Mouse (Mus musculus) C2C12 (cell line): Measurements from ENCODE around the gene Mtg2. TPM values are rescaled to one million over a fixed set of nuclear protein-coding genes. Genes with fewer than 3 reads are reported as not detected.

Source experiments
- H3K27me3 ChIP-seq: one replicate; pipeline ENCODE4 v1.6.1; 2011; ENCODE audit not compliant: control insufficient read depth, insufficient read depth, insufficient read length
- H3K36me3 ChIP-seq: one replicate; pipeline ENCODE4 v1.6.1; 2011; ENCODE audit not compliant: control insufficient read depth, insufficient read depth
- H3K4me3 ChIP-seq: one replicate; pipeline ENCODE4 v1.5.1; 2011; ENCODE audit warnings: mild to moderate bottlenecking, control low read depth; ENCODE audit not compliant: poor library complexity, insufficient read depth, severe bottlenecking
- H3K79me2 ChIP-seq: one replicate; pipeline ENCODE4 v1.6.1; 2011; ENCODE audit not compliant: control insufficient read depth, insufficient read depth
- H3K79me3 ChIP-seq: one replicate; pipeline ENCODE4 v1.6.1; 2011; ENCODE audit warnings: low read depth, control low read depth
- H3ac ChIP-seq: one replicate; pipeline ENCODE3; 2011; ENCODE audit warnings: low read depth; ENCODE audit not compliant: control insufficient read depth, insufficient read length
- CEBPB ChIP-seq: IDR thresholded peaks from one replicate; pipeline ENCODE4 v1.6.1; 2011; ENCODE audit warnings: low read depth, mild to moderate bottlenecking, control low read depth, moderate library complexity
- CTCF ChIP-seq: IDR thresholded peaks from one replicate; pipeline ENCODE4 v1.5.1; 2011; ENCODE audit not compliant: control insufficient read depth, insufficient read depth, insufficient read length
- FOSL1 ChIP-seq: IDR thresholded peaks from one replicate; pipeline ENCODE4 v1.8.0; 2011; ENCODE audit warnings: mild to moderate bottlenecking, low read length; ENCODE audit not compliant: poor library complexity, insufficient read depth, severe bottlenecking
- MAX ChIP-seq: IDR thresholded peaks from one replicate; pipeline ENCODE4 v1.6.1; 2011; ENCODE audit warnings: mild to moderate bottlenecking, control low read depth
- MYOD1 ChIP-seq: IDR thresholded peaks from one replicate; pipeline ENCODE4 v1.6.1; 2011; ENCODE audit warnings: low read depth; ENCODE audit not compliant: control insufficient read depth, insufficient read length
- MYOG ChIP-seq: IDR thresholded peaks from one replicate; pipeline ENCODE4 v1.6.1; 2011; ENCODE audit not compliant: control insufficient read depth, insufficient read length; ENCODE audit errors: extremely low read depth
- USF1 ChIP-seq: IDR thresholded peaks from one replicate; pipeline ENCODE4 v1.6.1; 2011; ENCODE audit warnings: low read depth, mild to moderate bottlenecking, control low read depth, moderate library complexity
- polyA plus RNA-seq: library from polyadenylated mRNA; unstranded; fragments of >200 nt; fragmentation: generic; extraction: Trizol; gene quantifications from one replicate; pipeline ENCODE4 v1.2.1, GENCODE M21; 2012; ENCODE audit warnings: missing spikeins

Gene Mtg2
- polyA plus RNA-seq, 1 experiment, result 18.0 TPM

DNA sequence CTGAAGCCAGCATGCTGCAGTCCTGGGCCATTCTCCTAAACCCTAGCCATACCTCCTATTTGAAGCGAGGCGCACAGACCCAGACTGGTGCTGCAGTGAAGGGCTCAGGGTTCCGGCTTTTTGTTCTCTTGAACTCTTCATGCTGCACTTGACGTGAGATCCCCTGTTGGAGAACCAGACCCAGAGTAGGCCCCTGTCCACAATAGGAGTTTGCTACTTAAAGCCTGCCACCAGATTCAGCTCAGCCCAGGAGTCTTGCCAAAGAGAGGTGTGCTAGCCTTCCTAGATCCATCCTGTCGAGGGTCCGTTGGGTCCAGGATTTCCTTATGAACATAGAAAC is 44.6 kb upstream of the Mtg2 start:
- Histone ChIP-seq H3K4me3 (peak overlapping the region; percentile 78), H3K36me3 (peaks cover 34% of the 10 kb centered on the region), H3K27me3 (peaks cover 13% of the 10 kb centered on the region), H3K79me3 (peaks cover 36% of the 10 kb centered on the region), H3K79me2 (peaks cover 60% of the 10 kb centered on the region), H3ac (peak overlapping the region; percentile 78)
- TF ChIP-seq FOSL1 (no peak), MYOG (no peak), MAX (no peak)

DNA sequence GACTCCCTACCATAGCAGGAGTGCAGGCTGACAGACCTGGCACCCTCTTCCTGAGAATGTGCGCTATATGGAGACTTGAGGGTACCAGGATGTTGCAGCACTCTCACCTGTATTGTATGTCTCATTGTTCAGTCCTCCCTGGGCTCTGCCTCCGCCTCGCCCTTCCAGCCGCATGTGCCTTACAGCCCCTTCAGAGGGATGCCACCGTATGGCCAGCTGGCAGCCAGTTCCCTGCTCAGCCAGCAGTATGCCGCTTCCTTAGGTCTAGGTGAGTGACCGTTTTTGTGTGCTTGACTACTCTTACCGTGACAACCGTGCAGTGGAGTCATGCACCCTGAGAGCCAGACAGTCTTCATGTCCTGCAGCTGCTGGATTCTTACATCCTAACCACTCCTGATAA is 42.6 kb upstream of the Mtg2 start:
- TF ChIP-seq FOSL1 (no peak), MAX (no peak), CTCF (no peak), USF1 (no peak), MYOG (no peak), MYOD1 (no peak), CEBPB (no peak)
- peaks cover 36% of the 10 kb centered on the region for H3K79me3 ChIP-seq
- no peak overlapping the region for H3K4me3 ChIP-seq
- H3ac ChIP-seq, result no peak overlapping the region
- H3K79me2 ChIP-seq, result peaks cover 70% of the 10 kb centered on the region
- H3K36me3 ChIP-seq, result peaks cover 53% of the 10 kb centered on the region
- H3K27me3 ChIP-seq, result no peaks in the 10 kb centered on the region

DNA sequence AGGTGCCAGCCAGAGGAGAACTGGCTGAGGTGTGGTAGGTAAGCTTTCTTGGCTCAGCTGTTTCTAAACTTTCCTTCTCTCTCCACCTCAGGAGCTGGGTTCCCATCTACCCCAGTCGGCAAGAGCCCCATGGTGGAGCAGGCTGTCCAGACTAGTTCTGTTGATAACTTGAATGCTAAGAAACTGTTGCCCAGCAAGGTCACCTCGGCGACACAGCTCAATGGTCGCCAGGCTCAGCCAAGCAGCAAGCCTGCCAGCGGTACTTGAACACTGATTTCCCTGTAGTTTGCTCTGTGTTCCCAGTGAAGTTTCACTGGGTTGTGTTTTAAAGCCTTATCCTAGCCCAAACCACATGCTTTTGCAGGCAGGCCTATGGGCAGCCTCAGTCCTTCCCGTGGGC is 39.1 kb upstream of the Mtg2 start:
- no peak overlapping the region for H3K4me3 ChIP-seq
- peaks cover 27% of the 10 kb centered on the region for H3K79me3 ChIP-seq
- H3K36me3 ChIP-seq, result peaks cover 81% of the 10 kb centered on the region
- H3ac ChIP-seq, result no peak overlapping the region
- TF ChIP-seq FOSL1 (no peak), MYOD1 (no peak), CEBPB (no peak), CTCF (no peak)
- H3K27me3 ChIP-seq, result no peaks in the 10 kb centered on the region
- peaks cover 60% of the 10 kb centered on the region for H3K79me2 ChIP-seq

DNA sequence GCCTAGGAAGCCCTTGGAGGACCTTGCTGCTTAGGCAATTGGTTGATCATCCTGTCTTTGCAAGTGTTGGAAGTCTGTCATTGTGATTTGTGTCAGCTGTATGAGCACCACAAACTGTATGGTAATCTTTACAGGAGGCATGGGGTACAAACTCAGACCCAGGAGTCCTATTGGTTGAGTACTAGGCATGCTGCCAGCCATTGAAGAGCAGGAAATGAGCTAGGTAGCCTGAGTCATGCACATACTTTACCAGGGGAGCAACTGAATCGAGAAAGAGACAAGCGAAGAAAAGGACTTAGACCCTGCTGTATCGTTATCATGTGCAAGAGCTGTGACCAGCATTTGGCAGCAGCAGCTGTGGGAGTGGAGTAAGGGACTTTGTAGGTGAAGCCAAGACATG is 37.5 kb upstream of the Mtg2 start:
- TF ChIP-seq CTCF (no peak), MYOD1 (peak; percentile 10), FOSL1 (no peak), CEBPB (no peak)
- Histone ChIP-seq H3ac (no peak overlapping the region), H3K79me3 (peaks cover 13% of the 10 kb centered on the region), H3K4me3 (no peak overlapping the region), H3K36me3 (peaks cover 91% of the 10 kb centered on the region), H3K27me3 (no peaks in the 10 kb centered on the region), H3K79me2 (peaks cover 55% of the 10 kb centered on the region)

DNA sequence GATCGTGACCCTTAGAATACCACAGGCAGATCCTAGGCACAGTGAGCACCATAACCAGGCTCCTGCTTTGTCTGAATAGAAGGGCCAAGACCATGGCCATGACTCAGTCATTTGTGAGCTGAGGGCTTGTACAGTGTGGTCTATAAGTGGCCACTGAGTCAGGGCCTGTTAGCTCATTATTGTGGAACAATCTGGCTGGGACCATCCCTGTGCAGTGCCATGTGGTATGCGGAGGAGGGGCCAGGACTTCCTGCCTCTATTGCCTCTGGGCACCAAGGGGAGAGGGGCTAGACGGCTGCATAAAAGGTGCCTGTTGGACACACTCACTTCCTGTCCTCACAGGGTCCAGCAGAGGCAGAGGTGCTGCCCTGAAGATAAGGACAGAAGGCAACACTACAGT is 36.4 kb upstream of the Mtg2 start:
- peaks cover 15% of the 10 kb centered on the region for H3K79me3 ChIP-seq
- no peaks in the 10 kb centered on the region for H3K27me3 ChIP-seq
- peaks cover 91% of the 10 kb centered on the region for H3K36me3 ChIP-seq
- peaks cover 55% of the 10 kb centered on the region for H3K79me2 ChIP-seq
- TF ChIP-seq USF1 (peak; percentile 10), MYOG (no peak), FOSL1 (no peak), MAX (peak; percentile 42)
- no peak overlapping the region for H3ac ChIP-seq
- H3K4me3 ChIP-seq, result no peak overlapping the region

DNA sequence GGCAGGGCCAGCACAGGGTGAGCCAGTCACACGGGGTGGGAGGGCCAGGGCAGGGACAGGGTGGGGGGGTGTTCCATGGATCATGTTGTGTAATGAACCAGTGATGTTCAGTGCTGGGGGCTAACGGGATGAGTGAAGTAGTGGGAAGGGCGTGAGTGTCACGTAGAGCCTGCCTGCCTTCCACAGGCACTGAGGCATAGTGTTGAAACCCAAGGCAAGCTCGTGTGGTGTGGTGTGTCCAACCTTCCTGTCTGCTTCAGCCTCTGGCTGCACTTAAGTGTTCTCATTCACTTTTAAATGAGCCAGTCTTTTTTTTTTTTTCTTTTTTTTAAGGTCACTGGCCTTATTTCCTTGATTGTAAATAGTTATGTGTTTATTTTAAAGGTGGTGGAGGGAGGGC is 35.6 kb upstream of the Mtg2 start:
- Histone ChIP-seq H3K36me3 (peaks cover 90% of the 10 kb centered on the region), H3ac (no peak overlapping the region), H3K79me3 (peaks cover 18% of the 10 kb centered on the region), H3K4me3 (no peak overlapping the region), H3K79me2 (peaks cover 55% of the 10 kb centered on the region), H3K27me3 (no peaks in the 10 kb centered on the region)
- TF ChIP-seq CEBPB (no peak), MYOD1 (no peak), MAX (no peak), MYOG (no peak), CTCF (no peak), FOSL1 (no peak)

DNA sequence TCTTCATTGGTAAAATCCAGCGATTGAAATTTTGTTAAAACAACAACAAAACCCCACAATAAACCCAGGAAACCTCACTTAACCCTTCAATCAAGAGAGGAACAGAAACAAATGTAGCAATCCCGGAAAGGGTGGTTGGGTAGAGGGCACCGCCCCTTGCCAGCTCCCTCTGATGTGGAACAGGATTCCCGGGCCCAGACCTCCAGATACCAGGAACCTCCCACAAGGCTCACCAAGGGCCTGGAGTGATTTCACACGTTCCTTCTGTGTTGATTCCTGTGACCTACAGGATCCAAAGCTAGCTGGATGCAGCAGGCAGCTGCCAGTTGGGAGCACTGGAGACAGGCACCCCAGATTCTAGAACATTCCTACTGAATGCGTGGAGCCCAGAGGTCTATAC is 30.0 kb upstream of the Mtg2 start:
- H3K36me3 ChIP-seq, result peaks cover 49% of the 10 kb centered on the region
- H3K79me3 ChIP-seq, result peaks cover 45% of the 10 kb centered on the region
- TF ChIP-seq USF1, result no peak
- TF ChIP-seq MYOG, result no peak
- no peak for TF ChIP-seq MYOD1
- TF ChIP-seq CTCF, result no peak
- TF ChIP-seq FOSL1, result no peak
- no peak for TF ChIP-seq CEBPB
- no peak for TF ChIP-seq MAX
- peaks cover 79% of the 10 kb centered on the region for H3K79me2 ChIP-seq
- H3K27me3 ChIP-seq, result no peaks in the 10 kb centered on the region
- H3K4me3 ChIP-seq, result peak overlapping the region; percentile 94
- peak overlapping the region; percentile 43 for H3ac ChIP-seq
